Mouse (Mus musculus): Measurements from ENCODE around the gene Syt7. TPM values are rescaled to one million over a fixed set of nuclear protein-coding genes. Genes with fewer than 3 reads are reported as not detected.

Syt7 gene
- total and polyA plus RNA-seq, 3 experiments: not detected

DNA sequence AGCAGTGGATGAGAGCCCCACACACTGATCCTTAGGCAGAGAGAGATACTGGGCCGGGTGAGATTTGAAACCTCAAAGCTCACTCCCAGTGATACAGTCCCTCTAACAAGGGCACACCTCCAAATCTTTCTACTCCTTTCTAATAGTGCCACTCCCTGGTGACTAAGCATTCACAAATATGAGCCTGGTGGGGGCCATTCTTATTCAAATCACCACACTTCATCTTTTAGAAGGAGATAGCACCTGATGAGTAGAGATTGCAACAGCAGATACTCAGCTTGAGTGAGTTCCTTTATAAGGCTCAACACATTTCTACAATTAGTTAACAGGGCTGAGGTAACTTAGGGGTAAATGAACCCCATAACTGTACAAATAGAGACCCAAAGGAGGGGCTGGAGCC lies 15.7 kb upstream of the Syt7 start:
- in situ Hi-C loops (cut with MboI; ENCODE audit: low pct_ligation_motif_present, low pct_unique_long_range_greater_than_20kb, low sequenced_read_pairs): no loop called here
- no peaks in the 10 kb centered on the region for H3K79me2 ChIP-seq (replicated peaks; ENCODE audit: control insufficient read depth, extremely low read depth, insufficient read depth, poor library complexity, severe bottlenecking)
- no peaks in the 10 kb centered on the region for H3K4me1 ChIP-seq (ENCODE audit: control insufficient read depth in 1 of 2, insufficient read depth in 2 of 2)
- no peak overlapping the region for H3K27ac ChIP-seq (ENCODE audit: insufficient read depth, low read depth)
- H3K36me3 ChIP-seq (replicated peaks in 1 of 2; ENCODE audit: control insufficient read depth in 1 of 2, insufficient read depth in 1 of 2, low read length in 1 of 2): no peaks in the 10 kb centered on the region
- TF ChIP-seq POLR2A (IDR thresholded peaks at IDR 0.05; ENCODE audit: low read depth, low read length): no peak
- peak; percentile 3; the same call in 1 of the 2 replicates for TF ChIP-seq RAD21 (IDR thresholded peaks at IDR 0.05; ENCODE audit: low read depth, low read length)
- no peak for DNase-seq (ENCODE audit: extremely low read depth)
- H3K9me3 ChIP-seq (replicated peaks; ENCODE audit: low read length): no peaks in the 10 kb centered on the region
- no peak overlapping the region for H3K9ac ChIP-seq (ENCODE audit: insufficient read depth, low read depth)
- H3K4me2 ChIP-seq (ENCODE audit: insufficient read depth, low read depth, poor library complexity, severe bottlenecking): no peak overlapping the region
- H3K4me3 ChIP-seq (replicated peaks in 1 of 3; ENCODE audit: low read depth in 2 of 3, low read length in 2 of 3, poor library complexity in 1 of 3): no peak overlapping the region
- peaks cover 83% of the 10 kb centered on the region for H3K27me3 ChIP-seq (replicated peaks)
- dilution Hi-C loops (cut with MboI; ENCODE audit: extremely low pct_ligation_motif_present, extremely low pct_unique_long_range_greater_than_20kb, low sequenced_read_pairs): no loop called here

DNA sequence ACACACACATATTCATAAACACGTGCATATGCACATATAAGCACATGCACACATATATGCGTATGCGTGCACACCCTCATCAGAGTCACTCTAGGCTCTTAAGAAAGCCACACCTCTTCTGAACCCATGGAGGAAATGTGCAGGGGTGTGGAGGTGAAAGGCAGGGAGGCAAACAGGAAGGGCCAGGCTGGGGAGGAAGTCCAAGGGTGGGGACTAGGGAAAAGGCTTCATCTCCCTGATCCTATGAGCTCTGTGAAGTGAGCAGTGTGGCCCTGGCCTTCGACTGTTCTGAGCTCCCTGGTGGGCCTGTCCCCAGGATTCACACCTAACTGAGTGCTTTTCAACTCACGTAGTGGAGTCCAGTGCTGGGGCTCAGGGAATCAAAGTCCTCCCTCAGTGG lies 13.6 kb upstream of the Syt7 start:
- DNase-seq (ENCODE audit: extremely low read depth): no peak
- in situ Hi-C loops (cut with MboI; ENCODE audit: low pct_ligation_motif_present, low pct_unique_long_range_greater_than_20kb, low sequenced_read_pairs) (no loop called here), dilution Hi-C loops (cut with MboI; ENCODE audit: extremely low pct_ligation_motif_present, extremely low pct_unique_long_range_greater_than_20kb, low sequenced_read_pairs) (no loop called here)
- no peak overlapping the region for H3K27ac ChIP-seq (ENCODE audit: insufficient read depth, low read depth)
- H3K36me3 ChIP-seq (replicated peaks in 1 of 2; ENCODE audit: control insufficient read depth in 1 of 2, insufficient read depth in 1 of 2, low read length in 1 of 2): no peaks in the 10 kb centered on the region
- no peak overlapping the region for H3K9ac ChIP-seq (ENCODE audit: insufficient read depth, low read depth)
- H3K79me2 ChIP-seq (replicated peaks; ENCODE audit: control insufficient read depth, extremely low read depth, insufficient read depth, poor library complexity, severe bottlenecking): no peaks in the 10 kb centered on the region
- TF ChIP-seq USF2 (conservative IDR thresholded peaks at IDR 0.05; ENCODE audit: low read depth, low read length): no peak
- TF ChIP-seq BHLHE40 (IDR thresholded peaks at IDR 0.05; ENCODE audit: low read depth, low read length): no peak
- TF ChIP-seq TBP (conservative IDR thresholded peaks at IDR 0.05; ENCODE audit: low read depth, low read length): no peak
- TF ChIP-seq ZC3H11A (IDR thresholded peaks at IDR 0.05; ENCODE audit: low read depth, low read length): no peak
- no peak for TF ChIP-seq ETS1 (conservative IDR thresholded peaks at IDR 0.05; ENCODE audit: low read depth, low read length)
- H3K9me3 ChIP-seq (replicated peaks; ENCODE audit: low read length): peaks cover 4% of the 10 kb centered on the region
- H3K4me1 ChIP-seq (ENCODE audit: control insufficient read depth in 1 of 2, insufficient read depth in 2 of 2): peaks cover 0 to 3% of the 10 kb centered on the region in 2 experiments; a peak in 2 of 4 replicates
- no peak overlapping the region for H3K4me3 ChIP-seq (replicated peaks in 1 of 3; ENCODE audit: low read depth in 2 of 3, low read length in 2 of 3, poor library complexity in 1 of 3)
- H3K27me3 ChIP-seq (replicated peaks): peaks cover 86% of the 10 kb centered on the region
- no peak overlapping the region for H3K4me2 ChIP-seq (ENCODE audit: insufficient read depth, low read depth, poor library complexity, severe bottlenecking)

DNA sequence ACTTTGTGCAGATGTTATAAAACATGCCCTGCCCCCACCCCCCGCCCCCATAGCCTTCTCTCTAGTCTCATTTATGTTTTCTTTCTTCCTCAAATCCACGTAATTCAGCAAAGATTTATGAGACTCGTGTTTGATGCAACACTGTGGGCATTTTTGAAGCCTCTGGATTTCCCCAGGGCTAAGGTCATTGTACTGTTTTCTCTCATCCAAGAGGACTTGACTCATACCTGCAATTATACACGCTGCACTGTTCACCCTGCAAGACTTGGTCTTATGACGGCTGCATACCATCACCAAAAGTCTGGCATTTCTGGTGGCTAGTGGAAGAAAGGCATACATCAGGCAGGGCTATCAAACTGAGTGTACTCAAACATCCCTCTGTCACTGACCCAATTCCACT lies 8.9 kb upstream of the Syt7 start:
- peak; percentile 18; the same call in 1 of the 2 replicates for TF ChIP-seq TCF12 (IDR thresholded peaks at IDR 0.05; ENCODE audit: low read depth, low read length)
- peak; percentile 88 for TF ChIP-seq IRF4 (IDR thresholded peaks at IDR 0.05; ENCODE audit: low read depth, low read length)
- TF ChIP-seq JUN (IDR thresholded peaks at IDR 0.05; ENCODE audit: insufficient read depth, low read depth, low read length): peak; percentile 27; the same call in 1 of the 2 replicates
- TF ChIP-seq MEF2A (IDR thresholded peaks at IDR 0.05; ENCODE audit: borderline replicate concordance, low read depth, low read length): peak; percentile 69; the same call in 1 of the 2 replicates
- TF ChIP-seq EP300 (IDR thresholded peaks at IDR 0.05; ENCODE audit: low read length): peak; percentile 55
- TF ChIP-seq CHD2 (IDR thresholded peaks at IDR 0.05; ENCODE audit: low read length): peak; percentile 69
- TF ChIP-seq ETS1 (conservative IDR thresholded peaks at IDR 0.05; ENCODE audit: low read depth, low read length): peak; percentile 42; the same call in 1 of the 2 replicates
- peak; percentile 43; the same call in 1 of the 2 replicates for TF ChIP-seq RCOR1 (conservative IDR thresholded peaks at IDR 0.05; ENCODE audit: low read depth, low read length)
- no peak for TF ChIP-seq POLR2A (IDR thresholded peaks at IDR 0.05; ENCODE audit: low read depth, low read length)
- no peak for TF ChIP-seq JUND (conservative IDR thresholded peaks at IDR 0.05; ENCODE audit: low read depth, low read length)
- TF ChIP-seq BHLHE40 (IDR thresholded peaks at IDR 0.05; ENCODE audit: low read depth, low read length): peak; percentile 69
- H3K27me3 ChIP-seq (replicated peaks): peaks cover 91% of the 10 kb centered on the region
- dilution Hi-C loops (cut with MboI; ENCODE audit: extremely low pct_ligation_motif_present, extremely low pct_unique_long_range_greater_than_20kb, low sequenced_read_pairs): no loop called here
- no peak overlapping the region for H3K9ac ChIP-seq (ENCODE audit: insufficient read depth, low read depth)
- no peak overlapping the region for H3K27ac ChIP-seq (ENCODE audit: insufficient read depth, low read depth)
- H3K79me2 ChIP-seq (replicated peaks; ENCODE audit: control insufficient read depth, extremely low read depth, insufficient read depth, poor library complexity, severe bottlenecking): no peaks in the 10 kb centered on the region
- H3K36me3 ChIP-seq (replicated peaks in 1 of 2; ENCODE audit: control insufficient read depth in 1 of 2, insufficient read depth in 1 of 2, low read length in 1 of 2): no peaks in the 10 kb centered on the region
- peak; percentile 12 for DNase-seq (ENCODE audit: extremely low read depth)
- no peak overlapping the region for H3K4me3 ChIP-seq (replicated peaks in 1 of 3; ENCODE audit: low read depth in 2 of 3, low read length in 2 of 3, poor library complexity in 1 of 3)
- in situ Hi-C loops (cut with MboI; ENCODE audit: low pct_ligation_motif_present, low pct_unique_long_range_greater_than_20kb, low sequenced_read_pairs): no loop called here
- H3K9me3 ChIP-seq (replicated peaks; ENCODE audit: low read length): peaks cover 4% of the 10 kb centered on the region
- H3K4me1 ChIP-seq (ENCODE audit: control insufficient read depth in 1 of 2, insufficient read depth in 2 of 2): peaks cover 0 to 3% of the 10 kb centered on the region in 2 experiments; a peak in 2 of 4 replicates
- peak overlapping the region; percentile 18; the same call in 1 of the 2 replicates for H3K4me2 ChIP-seq (ENCODE audit: insufficient read depth, low read depth, poor library complexity, severe bottlenecking)

All from CH12.LX (cell line).